In the genomic region with DNA sequence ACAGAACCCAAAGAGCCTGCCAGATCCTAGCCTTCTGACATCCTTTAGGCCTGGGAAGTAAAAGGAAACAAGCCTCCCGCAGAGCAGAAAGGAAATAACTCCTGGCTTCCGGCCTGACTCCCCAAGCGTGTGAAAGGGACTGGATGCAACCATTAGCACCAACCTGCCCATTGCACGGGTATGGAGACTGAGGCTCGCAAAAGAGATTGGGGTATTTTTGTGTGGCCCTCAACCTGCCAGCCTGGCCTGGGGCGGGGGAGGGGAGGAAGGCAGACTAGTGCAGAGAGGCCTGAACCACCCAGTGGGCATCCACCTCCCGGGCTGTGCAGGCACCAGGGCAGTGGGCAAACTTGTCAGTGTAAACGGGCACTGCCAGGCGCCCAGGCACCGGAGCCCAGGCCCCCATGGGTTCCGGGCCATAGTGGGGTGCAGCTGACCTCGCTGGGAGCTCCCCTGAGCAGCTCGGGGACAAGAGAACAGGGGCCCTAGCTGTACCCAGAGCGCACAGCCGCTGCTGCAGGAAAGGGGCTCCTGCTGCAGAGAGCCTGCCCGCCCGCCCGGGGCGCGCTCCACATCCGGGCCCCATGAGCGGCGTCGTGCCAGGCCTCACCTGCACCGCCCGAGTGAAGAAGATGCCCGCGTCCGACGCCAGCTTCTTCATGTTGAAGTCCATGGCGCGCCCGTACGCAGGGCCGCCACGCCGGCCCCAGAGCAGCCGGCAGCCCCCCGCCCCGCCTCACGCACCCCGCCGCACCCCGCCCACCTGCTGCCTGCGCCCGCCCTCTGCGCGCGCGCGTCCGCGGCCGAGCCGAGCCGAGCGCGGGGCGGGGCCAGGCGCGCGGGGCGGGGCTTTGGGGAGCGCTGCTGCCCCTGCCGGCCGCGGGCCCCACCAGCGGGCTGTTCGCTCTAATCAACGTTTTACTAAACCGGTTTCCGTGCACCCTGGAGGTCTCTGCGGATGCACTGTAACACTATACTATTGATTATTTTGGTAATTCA, we compare ENCODE assay signal across 8 mouse cellular contexts. TPM values are rescaled to one million over a fixed set of nuclear protein-coding genes. Genes with fewer than 3 reads are reported as not detected.
DNase-seq lines count a peak whose midpoint lies in the region; ATAC-seq and TF ChIP-seq lines count a peak whose summit lies in the region.

Sh3glb2 (minus strand) TSS at position 805 of the 999 bp plus-strand sequence.

- H3K36me3 ChIP-seq in embryonic facial prominence, embryonic 11.5 days (replicated peaks; ENCODE audit: control insufficient read depth, insufficient read depth, low read depth, low read length), result no peaks in the 10 kb centered on the region
- peaks cover 18% of the 10 kb centered on the region for H3K36me3 ChIP-seq in limb, embryonic 12.5 days
- peaks cover 12% of the 10 kb centered on the region for H3K36me3 ChIP-seq in midbrain, embryonic 14.5 days (ENCODE audit: control insufficient read depth, insufficient read depth, low read length)
- peaks cover 3% of the 10 kb centered on the region; the same call in 1 of the 2 replicates for H3K36me3 ChIP-seq in spleen, adult 2 months (ENCODE audit: control insufficient read depth, insufficient read depth, low read length)

- H3K4me3 ChIP-seq in embryonic facial prominence, embryonic 11.5 days (ENCODE audit: low read depth, low read length), result peak within 1 kb of the TSS; percentile 75
- peak within 1 kb of the TSS; percentile 78 for H3K4me3 ChIP-seq in limb, embryonic 12.5 days (replicated peaks)
- peak within 1 kb of the TSS; percentile 72 for H3K4me3 ChIP-seq in midbrain, embryonic 14.5 days (replicated peaks; ENCODE audit: low read depth, low read length)
- H3K4me3 ChIP-seq in spleen, adult 2 months (ENCODE audit: extremely low read depth, insufficient read depth, insufficient read length), result peak within 1 kb of the TSS; percentile 61

- WGBS in embryonic facial prominence, embryonic 11.5 days, result 3% methylated on average over 71 of the region's 73 CpGs
- WGBS in limb, embryonic 12.5 days, result 2% methylated on average over 73 of the region's 73 CpGs
- WGBS in midbrain, embryonic 14.5 days, result 3% methylated on average over 65 of the region's 73 CpGs
- 2% methylated on average over 72 of the region's 73 CpGs for WGBS in spleen, adult 2 months

- H3K9ac ChIP-seq in embryonic facial prominence, embryonic 11.5 days (replicated peaks; ENCODE audit: low read length), result peak within 1 kb of the TSS; percentile 85
- peak within 1 kb of the TSS; percentile 79 for H3K9ac ChIP-seq in limb, embryonic 12.5 days (replicated peaks)
- H3K9ac ChIP-seq in midbrain, embryonic 14.5 days (replicated peaks; ENCODE audit: low read length), result peak within 1 kb of the TSS; percentile 83

- peak; percentile 78 for DNase-seq in layer of hippocampus, adult 11-12 months (ENCODE audit: low spot score)
- DNase-seq in layer of hippocampus, adult 9-10 months (ENCODE audit: low spot score), result no peak
- DNase-seq in embryonic facial prominence, embryonic 11.5 days (ENCODE audit: low spot score), result peak; percentile 94
- peak; percentile 71 for DNase-seq in kidney, adult 11 months
- DNase-seq in midbrain, embryonic 14.5 days, result peak; percentile 97
- peak; percentile 53 to 83 for DNase-seq in spleen, adult 2 months (ENCODE audit: low read depth in 1 of 2, low spot score in 2 of 2)

- TF ChIP-seq CTCF in spleen, adult 2 months (IDR thresholded peaks at IDR 0.05; ENCODE audit: extremely low read depth, insufficient read depth, insufficient read length, insufficient replicate concordance), result peak; percentile 45; the same call in 1 of the 2 replicates

- ATAC-seq in embryonic facial prominence, embryonic 11.5 days (replicated peaks; ENCODE audit: insufficient number of reproducible peaks, low FRiP score, low TSS enrichment, low read depth), result peak; percentile 49
- peak; percentile 49 for ATAC-seq in granulocyte monocyte progenitor cell, adult 5-6 weeks (replicated peaks; ENCODE audit: poor library complexity, severe bottlenecking)
- peak; percentile 71 for ATAC-seq in limb, embryonic 12.5 days (ENCODE audit: insufficient number of reproducible peaks, insufficient read depth, low FRiP score, low TSS enrichment, low read depth)
- peak; percentile 75 for ATAC-seq in midbrain, embryonic 14.5 days (ENCODE audit: low FRiP score, low TSS enrichment)

- no peak for TF ChIP-seq POLR2A in spleen, adult 2 months (IDR thresholded peaks at IDR 0.05; ENCODE audit: low read depth, low read length)

- no peak within 1 kb of the TSS for H3K27ac ChIP-seq in embryonic facial prominence, embryonic 11.5 days (replicated peaks; ENCODE audit: low read depth, low read length)
- H3K27ac ChIP-seq in limb, embryonic 12.5 days, result peak within 1 kb of the TSS; percentile 77
- H3K27ac ChIP-seq in midbrain, embryonic 14.5 days (replicated peaks; ENCODE audit: low read depth, low read length), result peak within 1 kb of the TSS; percentile 79
- peak within 1 kb of the TSS; percentile 43 for H3K27ac ChIP-seq in spleen, adult 2 months (ENCODE audit: insufficient read depth, low read length)

- no peaks in the 10 kb centered on the region for H3K9me3 ChIP-seq in embryonic facial prominence, embryonic 11.5 days (replicated peaks; ENCODE audit: control insufficient read depth, low read length)
- no peaks in the 10 kb centered on the region for H3K9me3 ChIP-seq in limb, embryonic 12.5 days
- H3K9me3 ChIP-seq in midbrain, embryonic 14.5 days (ENCODE audit: control insufficient read depth, low read length), result no peaks in the 10 kb centered on the region

- H3K4me1 ChIP-seq in embryonic facial prominence, embryonic 11.5 days (ENCODE audit: control insufficient read depth, insufficient read depth, low read length), result peaks cover 10% of the 10 kb centered on the region; the same call in 1 of the 2 replicates
- peaks cover 21% of the 10 kb centered on the region for H3K4me1 ChIP-seq in limb, embryonic 12.5 days (replicated peaks)
- peaks cover 15% of the 10 kb centered on the region for H3K4me1 ChIP-seq in midbrain, embryonic 14.5 days (ENCODE audit: control insufficient read depth, insufficient read depth, low read length)
- H3K4me1 ChIP-seq in spleen, adult 2 months (ENCODE audit: control insufficient read depth, insufficient read depth, insufficient read length), result peaks cover 6% of the 10 kb centered on the region; the same call in 1 of the 2 replicates

- H3K27me3 ChIP-seq in embryonic facial prominence, embryonic 11.5 days (ENCODE audit: control insufficient read depth, insufficient read depth, low read length), result no peaks in the 10 kb centered on the region
- no peaks in the 10 kb centered on the region for H3K27me3 ChIP-seq in limb, embryonic 12.5 days
- H3K27me3 ChIP-seq in midbrain, embryonic 14.5 days (ENCODE audit: control insufficient read depth, insufficient read depth, low read length), result no peaks in the 10 kb centered on the region
- no peaks in the 10 kb centered on the region for H3K27me3 ChIP-seq in spleen, adult 2 months (ENCODE audit: control insufficient read depth, insufficient read depth, low read length)

- H3K4me2 ChIP-seq in embryonic facial prominence, embryonic 11.5 days (ENCODE audit: low read depth, low read length), result peak within 1 kb of the TSS; percentile 87
- peak within 1 kb of the TSS; percentile 91 for H3K4me2 ChIP-seq in limb, embryonic 12.5 days
- H3K4me2 ChIP-seq in midbrain, embryonic 14.5 days (ENCODE audit: low read length), result peak within 1 kb of the TSS; percentile 81

RNA-seq across cellular contexts. Expression of gene Sh3glb2, which starts in this region (rescaled TPM):
- 41.6 and 50.0 TPM in 2 replicates for polyA plus RNA-seq in embryonic facial prominence, embryonic 11.5 days (2014; fragmentation: Nextera tagmentation; extraction: Ambion mirVana)
- total RNA-seq in granulocyte monocyte progenitor cell, adult 5-6 weeks (2014; fragmentation: Nextera tagmentation), result 32.3 and 47.4 TPM in 2 replicates
- total RNA-seq in granulocyte monocyte progenitor cell, adult 5-6 weeks (2017), result 23.1 and 41.1 TPM in 2 replicates
- polyA plus RNA-seq in limb, embryonic 12.5 days (2016; fragmentation: Nextera tagmentation; extraction: Ambion mirVana), result 85.1 and 91.0 TPM in 2 replicates
- 129 and 183 TPM in 2 replicates for polyA plus RNA-seq in midbrain, embryonic 14.5 days (2014; fragmentation: Nextera tagmentation; extraction: Ambion mirVana)
- 92.3 and 114 TPM in 2 replicates for polyA plus RNA-seq in spleen, adult 2 months (2012; rRNA removed)
